Mouse (Mus musculus) liver, adult 2 months (tissue): ENCODE results near the gene Ppp1r1a.

ENCODE experiments used
- CTCF ChIP-seq: fragments of 200-500 bp; IDR thresholded peaks from 2 replicates; pipeline ENCODE4 v1.5.1; 2011; ENCODE audit warnings: low read depth, low read length, control low read depth
- POLR2A ChIP-seq: fragments of 200-500 bp; IDR thresholded peaks from 2 replicates; pipeline ENCODE4 v1.6.1; 2011; ENCODE audit warnings: low read length, control low read depth; ENCODE audit not compliant: insufficient read depth; ENCODE audit errors: extremely low read depth

DNA sequence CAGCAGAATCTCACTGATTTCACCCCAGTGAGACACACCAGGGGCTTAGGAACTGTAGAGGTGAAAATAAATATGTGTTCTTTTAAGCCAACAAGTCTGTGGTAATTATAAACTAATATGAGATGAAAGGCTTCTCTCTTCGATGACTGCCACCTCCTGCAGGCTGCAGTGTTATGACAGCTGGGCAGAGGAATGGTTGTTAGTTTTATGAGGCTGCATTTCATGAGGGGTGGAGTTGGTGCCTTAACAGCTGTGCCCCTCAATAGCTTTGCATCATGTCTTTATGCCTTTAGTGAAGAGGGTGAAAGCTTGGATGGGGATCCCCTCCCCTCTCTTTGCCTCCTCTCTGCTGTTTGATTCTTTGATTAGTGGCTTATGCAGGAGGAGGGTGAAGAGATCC is 13.2 kb upstream of the Ppp1r1a start:
- TF ChIP-seq POLR2A, result no peak
- no peak for TF ChIP-seq CTCF
